Mouse (Mus musculus): ENCODE data around the gene Adgrl3. TPM values are rescaled to one million over a fixed set of nuclear protein-coding genes. Genes with fewer than 3 reads are reported as not detected.

Gene Adgrl3
- total and polyA plus RNA-seq, 3 experiments = not detected

DNA sequence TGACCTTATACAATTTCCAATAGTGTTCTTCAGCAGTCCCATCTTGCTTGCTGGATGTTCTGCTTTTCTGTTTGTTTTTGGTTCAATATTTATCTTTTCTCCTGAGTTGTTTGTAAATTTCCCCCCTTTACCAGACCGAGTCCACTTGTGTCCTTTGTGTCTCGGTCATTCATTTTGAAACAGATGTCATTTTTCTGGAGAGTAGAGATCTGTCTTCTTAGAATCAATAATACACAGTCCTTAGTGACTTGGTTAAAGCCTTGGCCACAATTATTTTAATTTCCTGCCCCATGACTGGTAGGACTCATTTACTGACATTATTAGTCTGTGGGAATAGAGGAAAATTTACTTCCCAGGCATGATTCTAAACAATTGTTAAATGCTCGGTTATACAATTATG, 709.7 kb downstream of the Adgrl3 start:
- DNase-seq (ENCODE audit: low read depth, low spot score) = no peak
- H3K27me3 ChIP-seq (ENCODE audit: control insufficient read depth in 1 of 2, insufficient read depth in 2 of 2, low read length in 2 of 2) = no peaks in the 10 kb centered on the region
- H3K27ac ChIP-seq (ENCODE audit: control insufficient read depth, low read depth, low read length) = no peak overlapping the region
- H3K9ac ChIP-seq (ENCODE audit: control insufficient read depth, low read depth, low read length, poor library complexity, severe bottlenecking) = no peak overlapping the region
- no peaks in the 10 kb centered on the region for H3K9me3 ChIP-seq (replicated peaks; ENCODE audit: insufficient read depth, low read length)
- no peaks in the 10 kb centered on the region for H3K36me3 ChIP-seq (ENCODE audit: control insufficient read depth in 1 of 2, insufficient read depth in 2 of 2, low read length in 2 of 2)
- no peaks in the 10 kb centered on the region for H3K79me2 ChIP-seq (ENCODE audit: control insufficient read depth, insufficient read depth, low read length, poor library complexity)
- H3K4me3 ChIP-seq (ENCODE audit: control insufficient read depth in 1 of 2, insufficient read depth in 1 of 2, low read depth in 2 of 2, low read length in 2 of 2) = no peak overlapping the region
- no peaks in the 10 kb centered on the region for H3K4me1 ChIP-seq (ENCODE audit: control insufficient read depth in 1 of 2, insufficient read depth in 2 of 2, low read length in 2 of 2)
- no peak for TF ChIP-seq NELFE (IDR thresholded peaks at IDR 0.05; ENCODE audit: low read depth, low read length)

DNA sequence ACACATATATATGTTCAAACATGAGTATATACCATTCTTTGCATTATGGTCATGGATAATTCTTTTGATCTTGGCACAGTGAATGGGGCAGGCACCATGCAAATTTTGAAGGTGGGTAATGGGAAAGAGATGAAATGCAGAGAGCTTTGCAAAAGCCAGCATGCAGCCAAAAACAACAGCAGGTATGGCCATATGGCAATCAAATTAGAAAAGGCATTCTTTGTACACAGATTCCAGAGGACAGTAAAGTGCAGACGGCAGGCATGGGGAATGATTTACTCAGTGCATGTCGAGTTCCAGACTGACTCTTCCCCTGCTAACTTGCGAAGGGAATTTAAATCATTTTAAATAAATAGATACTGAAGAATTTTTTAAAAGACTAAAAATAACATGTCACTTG, 716.1 kb downstream of the Adgrl3 start:
- no peak for DNase-seq (ENCODE audit: low read depth, low spot score)
- no peak overlapping the region for H3K4me3 ChIP-seq (ENCODE audit: control insufficient read depth in 1 of 2, insufficient read depth in 1 of 2, low read depth in 2 of 2, low read length in 2 of 2)
- H3K27me3 ChIP-seq (ENCODE audit: control insufficient read depth in 1 of 2, insufficient read depth in 2 of 2, low read length in 2 of 2) = no peaks in the 10 kb centered on the region
- no peak overlapping the region for H3K9ac ChIP-seq (ENCODE audit: control insufficient read depth, low read depth, low read length, poor library complexity, severe bottlenecking)
- H3K27ac ChIP-seq (ENCODE audit: control insufficient read depth, low read depth, low read length) = no peak overlapping the region
- no peaks in the 10 kb centered on the region for H3K4me1 ChIP-seq (ENCODE audit: control insufficient read depth in 1 of 2, insufficient read depth in 2 of 2, low read length in 2 of 2)
- no peaks in the 10 kb centered on the region for H3K36me3 ChIP-seq (ENCODE audit: control insufficient read depth in 1 of 2, insufficient read depth in 2 of 2, low read length in 2 of 2)
- H3K9me3 ChIP-seq (replicated peaks; ENCODE audit: insufficient read depth, low read length) = no peaks in the 10 kb centered on the region
- TF ChIP-seq KAT2A (conservative IDR thresholded peaks at IDR 0.05; ENCODE audit: low read depth, low read length) = no peak
- no peak for TF ChIP-seq POLR2AphosphoS2 (IDR thresholded peaks at IDR 0.05; ENCODE audit: low read length)
- TF ChIP-seq GATA1 (IDR thresholded peaks at IDR 0.05; ENCODE audit: low read depth, low read length) = no peak
- no peak for TF ChIP-seq RCOR1 (IDR thresholded peaks at IDR 0.05; ENCODE audit: low read depth, low read length)
- TF ChIP-seq POLR2A (IDR thresholded peaks at IDR 0.05; ENCODE audit: control insufficient read depth in 1 of 2, insufficient read depth in 1 of 2, low read depth in 1 of 2, low read length in 2 of 2, poor library complexity in 1 of 2) = no peak
- TF ChIP-seq E2F4 (IDR thresholded peaks at IDR 0.05; ENCODE audit: borderline replicate concordance, low read depth, low read length) = no peak
- no peak for TF ChIP-seq JUND (IDR thresholded peaks at IDR 0.05; ENCODE audit: low read depth, low read length)
- no peak for TF ChIP-seq NELFE (IDR thresholded peaks at IDR 0.05; ENCODE audit: low read depth, low read length)
- no peak for TF ChIP-seq ELF1 (IDR thresholded peaks at IDR 0.05; ENCODE audit: low read depth, low read length)
- no peak for TF ChIP-seq GABPA (IDR thresholded peaks at IDR 0.05; ENCODE audit: low read depth, low read length)
- no peaks in the 10 kb centered on the region for H3K79me2 ChIP-seq (ENCODE audit: control insufficient read depth, insufficient read depth, low read length, poor library complexity)

DNA sequence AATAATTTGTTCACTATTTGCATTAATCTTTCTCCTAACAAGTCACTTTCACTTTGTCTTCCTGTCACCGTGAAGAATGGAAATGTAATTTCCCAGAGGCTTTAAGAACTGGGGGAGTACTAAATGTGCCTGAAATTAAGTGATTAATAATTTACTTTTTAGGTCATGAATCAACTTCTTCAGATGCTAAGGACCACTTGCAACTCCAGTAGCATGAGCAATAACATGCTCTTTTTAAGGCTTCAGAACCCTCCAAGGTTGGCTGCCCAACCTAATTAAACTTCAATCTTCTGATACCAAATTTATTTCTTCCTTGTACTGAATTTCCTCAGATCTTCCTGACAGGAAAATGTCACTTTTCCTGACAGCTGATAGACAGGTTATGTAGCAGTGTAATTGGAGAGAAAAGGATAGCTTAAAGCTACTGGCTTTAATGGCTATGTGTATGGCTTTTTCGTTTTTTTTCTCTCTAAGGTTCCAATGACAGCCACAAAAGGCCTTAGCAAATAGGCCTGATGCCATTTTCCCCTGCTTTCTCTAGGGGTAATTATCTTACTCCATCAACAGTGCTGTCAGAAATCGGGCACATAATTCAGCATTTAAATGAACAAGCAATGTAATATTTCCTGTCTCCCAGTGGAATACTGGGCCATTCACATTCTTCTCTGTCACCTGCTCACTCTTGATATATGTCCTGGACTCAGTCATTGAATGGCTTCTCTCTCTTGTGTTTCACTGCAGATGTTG, 718.5 kb downstream of the Adgrl3 start:
- Histone ChIP-seq H3K9ac (ENCODE audit: control insufficient read depth, low read depth, low read length, poor library complexity, severe bottlenecking) (no peak overlapping the region), H3K9me3 (replicated peaks; ENCODE audit: insufficient read depth, low read length) (no peaks in the 10 kb centered on the region), H3K27ac (ENCODE audit: control insufficient read depth, low read depth, low read length) (no peak overlapping the region), H3K4me3 (ENCODE audit: control insufficient read depth in 1 of 2, insufficient read depth in 1 of 2, low read depth in 2 of 2, low read length in 2 of 2) (peak overlapping the region in 1 of 2 experiments; percentile 11; a peak in 1 of 4 replicates), H3K4me1 (ENCODE audit: control insufficient read depth in 1 of 2, insufficient read depth in 2 of 2, low read length in 2 of 2) (no peaks in the 10 kb centered on the region), H3K27me3 (ENCODE audit: control insufficient read depth in 1 of 2, insufficient read depth in 2 of 2, low read length in 2 of 2) (no peaks in the 10 kb centered on the region), H3K36me3 (ENCODE audit: control insufficient read depth in 1 of 2, insufficient read depth in 2 of 2, low read length in 2 of 2) (no peaks in the 10 kb centered on the region), H3K79me2 (ENCODE audit: control insufficient read depth, insufficient read depth, low read length, poor library complexity) (no peaks in the 10 kb centered on the region)
- no peak for DNase-seq (ENCODE audit: low read depth, low spot score)
- no peak for TF ChIP-seq SMC3 (IDR thresholded peaks at IDR 0.05; ENCODE audit: low read depth, low read length)
- TF ChIP-seq NELFE (IDR thresholded peaks at IDR 0.05; ENCODE audit: low read depth, low read length) = no peak
- TF ChIP-seq CHD1 (IDR thresholded peaks at IDR 0.05; ENCODE audit: low read depth, low read length) = no peak
- no peak for TF ChIP-seq ZC3H11A (IDR thresholded peaks at IDR 0.05; ENCODE audit: low read depth, low read length)
- no peak for TF ChIP-seq ZKSCAN1 (IDR thresholded peaks at IDR 0.05; ENCODE audit: low read depth, low read length)
- no peak for TF ChIP-seq UBTF (IDR thresholded peaks at IDR 0.05; ENCODE audit: borderline replicate concordance, insufficient read depth, low read depth, low read length)
- TF ChIP-seq NRF1 (IDR thresholded peaks at IDR 0.05; ENCODE audit: insufficient read depth, low read depth, low read length, poor library complexity, severe bottlenecking) = no peak
- no peak for TF ChIP-seq ETS1 (IDR thresholded peaks at IDR 0.05; ENCODE audit: low read depth, low read length)
- TF ChIP-seq KAT2A (conservative IDR thresholded peaks at IDR 0.05; ENCODE audit: low read depth, low read length) = no peak
- no peak for TF ChIP-seq CHD2 (IDR thresholded peaks at IDR 0.05; ENCODE audit: low read length)
- TF ChIP-seq GABPA (IDR thresholded peaks at IDR 0.05; ENCODE audit: low read depth, low read length) = no peak
- no peak for TF ChIP-seq TBP (IDR thresholded peaks at IDR 0.05; ENCODE audit: low read depth, low read length)
- TF ChIP-seq MYB (IDR thresholded peaks at IDR 0.05; ENCODE audit: low read depth, low read length) = no peak
- no peak for TF ChIP-seq MEF2A (IDR thresholded peaks at IDR 0.05; ENCODE audit: extremely low read depth, insufficient replicate concordance, low read depth, low read length, poor library complexity, severe bottlenecking)
